Mouse (Mus musculus): ENCODE measurements at regions not wholly inside any gene's neighbourhood (a gene's known extent, or its start where the extent isn't known, plus 50 kb on each side); places are given as distances from the start of the nearest gene placed in this dataset.
A peak's percentile ranks its signal among the peaks of the same experiment; 100 is the strongest.

GRCm38 (mm10) chr19:56232269-56232668, 54.7 kb upstream of the Habp2 start:
- Histone ChIP-seq H3K9me3 (replicated peaks; ENCODE audit: control insufficient read depth, low read length) (peaks cover 5% of the 10 kb centered on the region; the same call in 1 of the 2 replicates), H3K27me3 (ENCODE audit: control insufficient read depth, insufficient read depth, low read length) (no peaks in the 10 kb centered on the region), H3K27ac (ENCODE audit: low read length) (peak overlapping the region; percentile 17), H3K4me2 (ENCODE audit: low read depth, low read length) (no peak overlapping the region), H3K4me1 (ENCODE audit: control insufficient read depth, insufficient read depth, low read length) (peaks cover 3% of the 10 kb centered on the region; the same call in 1 of the 2 replicates), H3K36me3 (ENCODE audit: control insufficient read depth, insufficient read depth) (no peaks in the 10 kb centered on the region), H3K4me3 (ENCODE audit: low read length) (no peak overlapping the region), H3K9ac (ENCODE audit: low read length) (no peak overlapping the region)
- 56% methylated on average over 7 of the region's 7 CpGs for WGBS
- ATAC-seq (replicated peaks; ENCODE audit: extremely low read depth, insufficient read depth, low FRiP score): no peak

GRCm38 (mm10) chr19:56232950-56233349, 54.0 kb upstream of the Habp2 start:
- H3K4me1 ChIP-seq (ENCODE audit: control insufficient read depth, insufficient read depth, low read length): peaks cover 3% of the 10 kb centered on the region; the same call in 1 of the 2 replicates
- no peak overlapping the region for H3K4me3 ChIP-seq (ENCODE audit: low read length)
- no peaks in the 10 kb centered on the region for H3K27me3 ChIP-seq (ENCODE audit: control insufficient read depth, insufficient read depth, low read length)
- H3K9ac ChIP-seq (ENCODE audit: low read length): no peak overlapping the region
- ATAC-seq (replicated peaks; ENCODE audit: extremely low read depth, insufficient read depth, low FRiP score): no peak
- H3K9me3 ChIP-seq (replicated peaks; ENCODE audit: control insufficient read depth, low read length): peaks cover 5% of the 10 kb centered on the region; the same call in 1 of the 2 replicates
- H3K36me3 ChIP-seq (ENCODE audit: control insufficient read depth, insufficient read depth): no peaks in the 10 kb centered on the region
- no peak overlapping the region for H3K27ac ChIP-seq (ENCODE audit: low read length)
- WGBS: 94% methylated on average over 5 of the region's 5 CpGs
- H3K4me2 ChIP-seq (ENCODE audit: low read depth, low read length): no peak overlapping the region

DNA sequence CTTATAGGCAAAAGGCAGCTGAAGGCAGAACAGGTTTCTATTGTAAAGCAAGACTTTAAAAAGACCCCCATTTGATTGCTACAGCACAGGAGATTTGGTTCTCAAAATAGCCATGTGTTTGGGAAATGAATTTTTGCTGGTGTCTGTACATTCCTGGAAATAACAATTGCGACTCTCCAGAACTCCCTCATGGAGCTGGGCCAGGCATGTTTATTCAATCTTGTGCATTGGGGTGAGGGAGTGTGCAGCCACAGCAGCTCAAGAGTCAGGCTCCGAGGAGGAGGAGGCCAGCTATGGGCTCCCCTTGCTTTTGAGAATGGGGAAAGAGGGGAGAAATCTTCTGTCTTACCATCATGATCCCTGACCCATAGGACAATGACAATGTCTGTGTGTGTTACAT, 51.9 kb upstream of the Habp2 start:
- H3K9ac ChIP-seq (ENCODE audit: low read length): no peak overlapping the region
- H3K27ac ChIP-seq (ENCODE audit: low read length): no peak overlapping the region
- no peak for ATAC-seq (replicated peaks; ENCODE audit: extremely low read depth, insufficient read depth, low FRiP score)
- H3K4me3 ChIP-seq (ENCODE audit: low read length): no peak overlapping the region
- H3K36me3 ChIP-seq (ENCODE audit: control insufficient read depth, insufficient read depth): no peaks in the 10 kb centered on the region
- peaks cover 3% of the 10 kb centered on the region; the same call in 1 of the 2 replicates for H3K4me1 ChIP-seq (ENCODE audit: control insufficient read depth, insufficient read depth, low read length)
- H3K27me3 ChIP-seq (ENCODE audit: control insufficient read depth, insufficient read depth, low read length): no peaks in the 10 kb centered on the region
- WGBS: 25% methylated on average over 2 of the region's 2 CpGs
- peaks cover 5% of the 10 kb centered on the region; the same call in 1 of the 2 replicates for H3K9me3 ChIP-seq (replicated peaks; ENCODE audit: control insufficient read depth, low read length)
- H3K4me2 ChIP-seq (ENCODE audit: low read depth, low read length): no peak overlapping the region
